Mouse (Mus musculus) ES-E14 (cell line): ENCODE measurements around the gene Dtx4. TPM values are rescaled to one million over a fixed set of nuclear protein-coding genes. Genes with fewer than 3 reads are reported as not detected.

ENCODE experiments used
- DNase-seq: peaks from one replicate; pipeline ENCODE4 v3.0.0-alpha.2; 2013; ENCODE audit warnings: low read depth, low spot score
- H3K27ac ChIP-seq: 2 replicates; pipeline ENCODE4 v1.5.1; 2012; ENCODE audit warnings: low read depth, mild to moderate bottlenecking, low read length, moderate library complexity, mixed read lengths; ENCODE audit not compliant: poor library complexity, insufficient read depth, severe bottlenecking
- H3K36me3 ChIP-seq: 2 replicates; pipeline ENCODE4 v1.6.1; 2012; ENCODE audit warnings: mild to moderate bottlenecking, low read length, moderate library complexity, mixed read lengths; ENCODE audit not compliant: control insufficient read depth, poor library complexity, insufficient read depth, severe bottlenecking
- H3K4me1 ChIP-seq, 2 experiments: fragments of 150-350 bp in 1 of 2; sonication (generic) in 1 of 2; 2 replicates each; pipeline ENCODE4 v1.6.1; 2012; ENCODE audit warnings: low read length in 2 of 2, mild to moderate bottlenecking in 1 of 2, mixed read lengths in 1 of 2; ENCODE audit not compliant: control insufficient read depth in 2 of 2, insufficient read depth in 2 of 2, poor library complexity in 1 of 2
- H3K4me3 ChIP-seq, 2 experiments: fragments of 150-350 bp in 1 of 2; sonication (generic) in 1 of 2; 2 replicates each; pipeline ENCODE4 v1.5.1; 2012; ENCODE audit warnings: low read length in 2 of 2, low read depth in 1 of 2, mild to moderate bottlenecking in 1 of 2, mixed read lengths in 1 of 2; ENCODE audit not compliant: insufficient read depth in 1 of 2, poor library complexity in 1 of 2, severe bottlenecking in 1 of 2
- H3K9ac ChIP-seq: 2 replicates; pipeline ENCODE4 v1.6.1; 2012; ENCODE audit warnings: low read depth, mild to moderate bottlenecking, low read length, mixed read lengths; ENCODE audit not compliant: poor library complexity, insufficient read depth, severe bottlenecking
- H3K9me3 ChIP-seq: fragments of 150-350 bp; sonication (generic); 2 replicates; pipeline ENCODE4 v1.6.1; 2012; ENCODE audit warnings: low read depth, mild to moderate bottlenecking, low read length; ENCODE audit not compliant: control insufficient read depth, insufficient read depth
- CHD2 ChIP-seq: IDR thresholded peaks from 2 replicates; pipeline ENCODE4 v1.6.1; 2014; ENCODE audit warnings: mild to moderate bottlenecking, low read depth, low read length, inconsistent platforms
- HCFC1 ChIP-seq: IDR thresholded peaks from 2 replicates; pipeline ENCODE4 v1.6.1; 2012; ENCODE audit warnings: low read length, inconsistent platforms, borderline replicate concordance; ENCODE audit not compliant: insufficient read depth
- MAFK ChIP-seq: IDR thresholded peaks from 2 replicates; pipeline ENCODE4 v1.6.1; 2014; ENCODE audit warnings: mild to moderate bottlenecking, low read depth, low read length, inconsistent platforms; ENCODE audit not compliant: insufficient read depth
- ZC3H11A ChIP-seq: IDR thresholded peaks from 2 replicates; pipeline ENCODE4 v1.6.1; 2012; ENCODE audit warnings: low read depth, mild to moderate bottlenecking, inconsistent platforms, low read length, borderline replicate concordance
- ZNF384 ChIP-seq: IDR thresholded peaks from 2 replicates; pipeline ENCODE4 v1.6.1; 2012; ENCODE audit warnings: low read depth, low read length, inconsistent platforms
- in situ Hi-C, 2 experiments: fragments of 600-800 bp; cut with MboI; formaldehyde crosslinking; loops; one replicate each; pipeline ENCODE4 v1.15.1; 2025; ENCODE audit warnings: low sequenced_read_pairs in 2 of 2, inconsistent platforms in 1 of 2; ENCODE audit not compliant: unreplicated experiment in 2 of 2
- total RNA-seq: library from RNA; depleted of rRNA; stranded (reverse); fragments of 300-350 nt; gene quantifications from 2 replicates; pipeline ENCODE4 v1.2.3, GENCODE M21; 2012

The Dtx4 gene
- total RNA-seq, 1 experiment = 1.4 TPM

DNA sequence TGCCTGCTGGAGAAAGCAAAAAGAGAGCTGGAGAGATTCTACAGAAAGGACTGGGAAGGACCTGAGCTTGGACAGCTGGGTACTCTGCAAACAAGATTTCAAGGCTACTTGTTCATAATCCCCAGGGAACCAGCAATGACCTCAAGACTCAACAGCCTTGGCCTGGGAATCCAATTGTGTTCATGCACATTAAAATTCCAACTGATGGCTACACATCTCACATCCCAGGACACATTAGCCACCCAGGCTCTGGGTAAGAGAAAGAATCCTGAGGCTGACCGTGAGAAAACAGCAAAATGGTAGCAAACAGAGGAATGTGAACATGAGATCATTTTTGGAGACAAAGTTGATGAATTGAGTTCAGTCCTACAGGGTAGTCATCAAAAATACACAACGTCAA is 5.0 kb downstream of the Dtx4 start:
- in situ Hi-C loops = no loop called here
- H3K4me1 ChIP-seq = peaks cover 0 to 12% of the 10 kb centered on the region in 2 experiments; a peak in 2 of 4 replicates
- H3K9me3 ChIP-seq = no peaks in the 10 kb centered on the region
- H3K27ac ChIP-seq = no peak overlapping the region
- H3K4me3 ChIP-seq = no peak overlapping the region
- no peak for TF ChIP-seq MAFK
- no peak for TF ChIP-seq ZNF384
- TF ChIP-seq ZC3H11A = no peak
- no peak for TF ChIP-seq HCFC1
- TF ChIP-seq CHD2 = no peak
- peaks cover 8% of the 10 kb centered on the region; the same call in 1 of the 2 replicates for H3K36me3 ChIP-seq
- DNase-seq = no peak
- no peak overlapping the region for H3K9ac ChIP-seq

DNA sequence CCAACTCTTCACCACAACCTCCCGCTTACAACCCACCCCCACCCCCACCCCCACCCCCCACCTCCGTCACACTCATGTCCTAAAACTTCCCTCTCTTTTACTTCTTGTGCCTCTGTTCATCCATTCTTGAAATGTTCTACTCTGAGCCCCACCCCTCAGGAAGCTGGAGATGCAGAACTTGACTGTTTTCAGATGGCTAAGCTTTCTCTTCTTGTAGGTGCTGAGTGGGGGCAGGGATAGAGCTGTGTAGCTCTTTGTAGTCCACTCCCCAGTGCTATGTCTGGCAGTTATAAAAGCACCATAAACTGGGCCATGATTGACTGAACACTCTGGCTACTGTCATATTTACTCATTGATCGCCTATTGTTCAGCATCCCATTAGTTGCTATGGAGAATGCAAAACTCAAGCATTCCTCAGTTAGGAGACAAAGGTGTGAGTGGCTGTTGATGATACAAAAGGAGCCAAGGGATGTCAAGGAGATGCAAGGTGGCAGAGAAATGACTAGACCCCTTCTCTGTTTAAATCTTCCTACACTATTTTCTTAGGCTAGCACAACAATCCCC is 6.2 kb downstream of the Dtx4 start:
- no peak for TF ChIP-seq ZC3H11A
- TF ChIP-seq HCFC1 = no peak
- no peak for TF ChIP-seq ZNF384
- TF ChIP-seq MAFK = no peak
- no peak for TF ChIP-seq CHD2
- DNase-seq = no peak
- in situ Hi-C loops = no loop called here
- Histone ChIP-seq H3K9me3 (no peaks in the 10 kb centered on the region), H3K27ac (no peak overlapping the region), H3K9ac (no peak overlapping the region), H3K36me3 (peaks cover 8% of the 10 kb centered on the region; the same call in 1 of the 2 replicates), H3K4me1 (peaks cover 0 to 14% of the 10 kb centered on the region in 2 experiments; a peak in 2 of 4 replicates), H3K4me3 (no peak overlapping the region)

DNA sequence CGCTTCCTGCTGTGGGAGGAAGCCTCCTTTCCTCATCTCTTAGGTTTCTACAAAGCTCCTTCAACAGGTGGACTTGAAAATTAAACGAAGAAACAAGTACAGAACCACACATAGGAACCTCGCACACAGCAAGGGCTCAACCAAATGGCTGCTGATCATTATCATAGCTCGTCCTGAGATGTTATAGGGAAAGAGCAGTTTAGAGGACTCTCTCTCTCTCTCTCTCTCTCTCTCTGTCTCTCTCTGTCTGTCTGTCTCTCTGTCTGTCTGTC is 7.1 kb downstream of the Dtx4 start:
- no peak overlapping the region for H3K27ac ChIP-seq
- TF ChIP-seq CHD2 = no peak
- TF ChIP-seq HCFC1 = no peak
- no peak for TF ChIP-seq MAFK
- no peak for TF ChIP-seq ZNF384
- TF ChIP-seq ZC3H11A = no peak
- H3K9me3 ChIP-seq = no peaks in the 10 kb centered on the region
- in situ Hi-C loops = no loop called here
- no peak overlapping the region for H3K4me3 ChIP-seq
- peaks cover 0 to 19% of the 10 kb centered on the region in 2 experiments; a peak in 2 of 4 replicates for H3K4me1 ChIP-seq
- no peak overlapping the region for H3K9ac ChIP-seq
- H3K36me3 ChIP-seq = peaks cover 8% of the 10 kb centered on the region; the same call in 1 of the 2 replicates
- DNase-seq = no peak

DNA sequence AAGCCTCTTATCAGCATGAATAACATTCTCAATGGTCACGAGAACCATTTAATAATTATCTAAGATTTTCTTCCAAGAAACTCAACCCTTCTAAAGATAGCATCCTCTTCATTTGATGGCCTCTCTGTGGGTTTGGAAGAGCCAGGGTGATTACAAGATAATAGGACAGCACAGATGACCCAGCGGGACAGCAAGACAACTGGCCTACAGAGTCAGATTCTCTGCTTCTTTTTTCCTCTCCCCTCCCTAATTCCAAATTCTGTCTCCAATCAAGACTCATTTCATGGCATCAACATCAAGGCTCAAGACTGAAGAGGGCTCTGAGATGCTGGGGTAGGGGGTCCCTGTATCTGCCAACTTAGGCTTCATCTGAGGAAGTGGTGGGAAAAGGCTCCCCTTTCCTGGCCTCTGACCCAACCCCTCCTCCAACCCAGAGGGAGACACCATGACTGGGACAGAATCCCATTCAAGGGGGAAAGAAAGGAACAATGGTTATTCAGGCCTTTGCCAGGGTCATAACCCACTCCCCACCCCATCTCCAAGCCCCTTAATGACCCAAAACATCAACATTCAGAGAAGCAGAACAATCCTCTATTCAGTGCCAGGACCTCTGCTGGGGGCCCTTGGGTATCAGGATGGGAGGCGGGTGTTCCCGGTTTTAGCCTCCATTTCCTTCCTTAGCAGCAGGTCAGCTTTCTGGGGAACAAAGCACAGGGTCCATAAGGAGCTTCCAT is 7.6 kb downstream of the Dtx4 start:
- Histone ChIP-seq H3K4me1 (peaks cover 0 to 19% of the 10 kb centered on the region in 2 experiments; a peak in 2 of 4 replicates), H3K36me3 (peaks cover 8% of the 10 kb centered on the region; the same call in 1 of the 2 replicates), H3K9ac (no peak overlapping the region), H3K4me3 (no peak overlapping the region), H3K27ac (no peak overlapping the region), H3K9me3 (no peaks in the 10 kb centered on the region)
- in situ Hi-C loops = no loop called here
- TF ChIP-seq MAFK (no peak), ZC3H11A (no peak), CHD2 (no peak), ZNF384 (no peak), HCFC1 (no peak)
- no peak for DNase-seq
